Mouse (Mus musculus): ENCODE data around the gene Frmd5.

GRCm38 (mm10) chr2:121713567-121713966 lies 93.3 kb downstream of the Frmd5 start:
- TF ChIP-seq POLR2A (IDR thresholded peaks at IDR 0.05; ENCODE audit: borderline replicate concordance, extremely low read depth, insufficient read depth, insufficient read length, poor library complexity, severe bottlenecking): no peak
- TF ChIP-seq CTCF (IDR thresholded peaks at IDR 0.05; ENCODE audit: borderline replicate concordance, extremely low read depth, insufficient read depth, insufficient read length): no peak

All from brain, embryonic 14.5 days (tissue).